Mouse (Mus musculus) G1E (cell line): ENCODE results near the gene Stx18. TPM values are rescaled to one million over a fixed set of nuclear protein-coding genes. Genes with fewer than 3 reads are reported as not detected.

ENCODE experiments used
- ATAC-seq: 2 replicates; pipeline ENCODE4 v1.8.0; 2016; ENCODE audit warnings: mild to moderate bottlenecking; ENCODE audit not compliant: insufficient number of reproducible peaks, poor library complexity, low FRiP score, severe bottlenecking; ENCODE audit errors: extremely low read depth
- DNase-seq: peaks from one replicate; pipeline ENCODE4 v3.0.0; 2012; ENCODE audit warnings: low spot score
- H3K27me3 ChIP-seq: 2 replicates; pipeline ENCODE4 v1.6.1; 2012; ENCODE audit warnings: mild to moderate bottlenecking, low read length, inconsistent platforms; ENCODE audit not compliant: insufficient read depth
- H3K36me3 ChIP-seq: replicated peaks from 2 replicates; pipeline ENCODE3; 2012; ENCODE audit warnings: mild to moderate bottlenecking, inconsistent platforms
- H3K4me1 ChIP-seq: 2 replicates; pipeline ENCODE4 v1.6.1; 2012; ENCODE audit warnings: low read depth, low read length, inconsistent platforms, mixed read lengths; ENCODE audit not compliant: insufficient read depth
- H3K4me3 ChIP-seq: 2 replicates; pipeline ENCODE4 v1.5.1; 2012; ENCODE audit warnings: low read depth, mild to moderate bottlenecking, inconsistent platforms, low read length, moderate library complexity, mixed read lengths
- H3K9me3 ChIP-seq: replicated peaks from 2 replicates; pipeline ENCODE4 v1.6.1; 2012; ENCODE audit warnings: inconsistent platforms
- CTCF ChIP-seq: IDR thresholded peaks from 2 replicates; pipeline ENCODE4 v1.5.1; 2012; ENCODE audit warnings: low read depth, low read length, inconsistent platforms, mixed read lengths
- GATA1 ChIP-seq: IDR thresholded peaks from 2 replicates; pipeline ENCODE4 v1.6.1; 2012; ENCODE audit warnings: borderline replicate concordance, low read length, inconsistent platforms, mixed read lengths
- GATA2 ChIP-seq: IDR thresholded peaks from 2 replicates; pipeline ENCODE4 v1.6.1; 2012; ENCODE audit warnings: low read depth, low read length, inconsistent platforms, borderline replicate concordance
- POLR2AphosphoS5 ChIP-seq: IDR thresholded peaks from 2 replicates; pipeline ENCODE4 v1.6.1; 2012; ENCODE audit warnings: low read depth, low read length, inconsistent platforms; ENCODE audit not compliant: insufficient replicate concordance
- TAL1 ChIP-seq: conservative IDR thresholded peaks from 2 replicates; pipeline ENCODE4 v1.6.1; 2012; ENCODE audit warnings: low read depth, low read length, inconsistent platforms, mixed read lengths
- polyA plus RNA-seq: library from polyadenylated mRNA; stranded (reverse); fragments of >175 nt; gene quantifications from 2 replicates; pipeline ENCODE4 v1.2.3, GENCODE M21; 2012
- total RNA-seq, 2 experiments: library from RNA; stranded (forward) in 1 of 2; stranded (reverse) in 1 of 2; fragments of 200-1000 nt in 1 of 2; fragments of >200 nt in 1 of 2; fragmentation: Nextera tagmentation in 1 of 2; gene quantifications; 2 replicates each; pipeline ENCODE4 v1.2.3; 2014 to 2017

Gene Stx18
- total and polyA plus RNA-seq, 3 experiments, result 20.3 to 38.4 (median 32.7) TPM

GRCm38 (mm10) chr5:38094331-38094730 lies 55.8 kb downstream of the Stx18 start:
- DNase-seq (no peak), ATAC-seq (no peak)
- Histone ChIP-seq H3K27me3 (no peaks in the 10 kb centered on the region), H3K36me3 (peaks cover 52% of the 10 kb centered on the region), H3K4me1 (no peaks in the 10 kb centered on the region), H3K4me3 (no peak overlapping the region), H3K9me3 (no peaks in the 10 kb centered on the region)
- TF ChIP-seq GATA2, result no peak

GRCm38 (mm10) chr5:38097501-38098093 lies 59.1 kb downstream of the Stx18 start:
- no peak for TF ChIP-seq CTCF
- TF ChIP-seq POLR2AphosphoS5, result no peak
- TF ChIP-seq GATA2, result no peak
- TF ChIP-seq TAL1, result no peak
- TF ChIP-seq GATA1, result no peak
- DNase-seq (no peak), ATAC-seq (no peak)
- Histone ChIP-seq H3K4me3 (no peak overlapping the region), H3K9me3 (no peaks in the 10 kb centered on the region), H3K4me1 (no peaks in the 10 kb centered on the region), H3K36me3 (peaks cover 59% of the 10 kb centered on the region), H3K27me3 (no peaks in the 10 kb centered on the region)

- ATAC-seq, result no peak
- no peaks in the 10 kb centered on the region for H3K27me3 ChIP-seq
- H3K4me3 ChIP-seq, result no peak overlapping the region
- no peak for DNase-seq
- H3K4me1 ChIP-seq, result no peaks in the 10 kb centered on the region
- H3K9me3 ChIP-seq, result no peaks in the 10 kb centered on the region
- peaks cover 67% of the 10 kb centered on the region for H3K36me3 ChIP-seq
- TF ChIP-seq POLR2AphosphoS5 (no peak), GATA2 (no peak), TAL1 (no peak), CTCF (no peak), GATA1 (no peak)
These were observed 60.7 kb downstream of the Stx18 start for GRCm38 (mm10) chr5:38099139-38099676.

GRCm38 (mm10) chr5:38102945-38103344 lies 64.4 kb downstream of the Stx18 start:
- Histone ChIP-seq H3K27me3 (no peaks in the 10 kb centered on the region), H3K4me3 (no peak overlapping the region), H3K9me3 (no peaks in the 10 kb centered on the region), H3K4me1 (no peaks in the 10 kb centered on the region), H3K36me3 (peaks cover 73% of the 10 kb centered on the region)
- TF ChIP-seq TAL1 (no peak), GATA2 (no peak), CTCF (no peak), GATA1 (no peak), POLR2AphosphoS5 (no peak)
- ATAC-seq, result no peak
- no peak for DNase-seq

GRCm38 (mm10) chr5:38106080-38106697 lies 67.6 kb downstream of the Stx18 start:
- no peaks in the 10 kb centered on the region for H3K27me3 ChIP-seq
- TF ChIP-seq TAL1, result no peak
- no peak for TF ChIP-seq GATA2
- TF ChIP-seq CTCF, result no peak
- TF ChIP-seq POLR2AphosphoS5, result no peak
- TF ChIP-seq GATA1, result no peak
- ATAC-seq (no peak), DNase-seq (no peak)
- H3K9me3 ChIP-seq, result no peaks in the 10 kb centered on the region
- no peak overlapping the region for H3K4me3 ChIP-seq
- H3K36me3 ChIP-seq, result peaks cover 85% of the 10 kb centered on the region
- H3K4me1 ChIP-seq, result no peaks in the 10 kb centered on the region

DNA sequence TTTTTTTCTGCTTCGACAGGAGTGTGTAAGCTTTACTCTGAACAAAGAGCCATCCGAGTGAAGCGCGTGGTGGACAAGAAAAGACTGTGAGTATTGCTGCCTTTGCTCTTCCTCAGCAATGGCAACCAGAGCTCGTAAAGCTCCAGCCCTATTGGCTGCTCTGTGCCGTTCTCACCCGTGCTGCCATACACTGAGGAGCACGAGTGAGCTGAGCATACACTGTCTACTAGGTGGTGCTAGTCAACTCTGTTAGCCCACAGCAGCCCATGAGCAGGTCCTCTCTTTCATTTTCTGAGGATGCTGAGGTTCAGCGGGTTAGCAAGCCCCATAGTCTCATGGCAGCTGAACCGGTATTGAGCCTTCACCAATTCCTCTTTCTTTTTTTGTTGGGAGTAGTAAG lies 68.3 kb downstream of the Stx18 start:
- Histone ChIP-seq H3K36me3 (peaks cover 86% of the 10 kb centered on the region), H3K9me3 (no peaks in the 10 kb centered on the region), H3K27me3 (no peaks in the 10 kb centered on the region), H3K4me3 (no peak overlapping the region), H3K4me1 (no peaks in the 10 kb centered on the region)
- TF ChIP-seq TAL1, result no peak
- no peak for TF ChIP-seq GATA1
- TF ChIP-seq CTCF, result no peak
- no peak for TF ChIP-seq POLR2AphosphoS5
- TF ChIP-seq GATA2, result no peak
- ATAC-seq, result no peak
- DNase-seq, result no peak
